Mouse (Mus musculus) limb, embryonic 15.5 days (tissue): ENCODE results near the gene Os9. TPM values are rescaled to one million over a fixed set of nuclear protein-coding genes. Genes with fewer than 3 reads are reported as not detected.

Source experiments
- ATAC-seq: fragments of 200-750 bp; cut with Nextera tagmentation; 2 replicates; pipeline ENCODE4 v1.8.0; 2017; ENCODE audit warnings: low read depth, moderate TSS enrichment; ENCODE audit not compliant: insufficient number of reproducible peaks, low FRiP score, low TSS enrichment
- H3K27ac ChIP-seq: fragments of 300-500 bp; sonication (generic); 2 replicates; pipeline ENCODE4 v1.5.1; 2015; ENCODE audit warnings: moderate library complexity, mild to moderate bottlenecking, inconsistent platforms
- H3K27me3 ChIP-seq: fragments of 300-500 bp; sonication (generic); 2 replicates; pipeline ENCODE4 v1.6.1; 2015; ENCODE audit warnings: inconsistent platforms
- H3K36me3 ChIP-seq: fragments of 300-500 bp; sonication (generic); 2 replicates; pipeline ENCODE4 v1.6.1; 2015; ENCODE audit warnings: inconsistent platforms
- H3K4me1 ChIP-seq: fragments of 300-500 bp; sonication (generic); 2 replicates; pipeline ENCODE4 v1.6.1; 2015; ENCODE audit warnings: inconsistent platforms
- H3K4me2 ChIP-seq: fragments of 300-500 bp; sonication (generic); 2 replicates; pipeline ENCODE4 v1.6.1; 2015; ENCODE audit warnings: mild to moderate bottlenecking, inconsistent platforms
- H3K4me3 ChIP-seq: fragments of 300-500 bp; sonication (generic); 2 replicates; pipeline ENCODE4 v1.5.1; 2015; ENCODE audit warnings: mild to moderate bottlenecking, inconsistent platforms
- H3K9ac ChIP-seq: fragments of 300-500 bp; sonication (generic); 2 replicates; pipeline ENCODE4 v1.6.1; 2015; ENCODE audit warnings: inconsistent platforms
- H3K9me3 ChIP-seq: fragments of 300-500 bp; sonication (generic); 2 replicates; pipeline ENCODE4 v1.6.1; 2016; ENCODE audit warnings: inconsistent platforms
- WGBS: fragments of 180-500 bp; shearing (Covaris S2); methylation state at CpG from one replicate; pipeline ENCODE4 v1.1.7; 2015; 5-methylcytosine and 5-hydroxymethylcytosine counted together
- polyA plus RNA-seq: library from polyadenylated mRNA; unstranded; fragments of >200 nt; fragmentation: Nextera tagmentation; extraction: Ambion mirVana; gene quantifications from 2 replicates; pipeline ENCODE4 v1.2.1, GENCODE M21; 2015

Os9 gene
- polyA plus RNA-seq, 1 experiment from 2014 or later: 103 TPM

DNA sequence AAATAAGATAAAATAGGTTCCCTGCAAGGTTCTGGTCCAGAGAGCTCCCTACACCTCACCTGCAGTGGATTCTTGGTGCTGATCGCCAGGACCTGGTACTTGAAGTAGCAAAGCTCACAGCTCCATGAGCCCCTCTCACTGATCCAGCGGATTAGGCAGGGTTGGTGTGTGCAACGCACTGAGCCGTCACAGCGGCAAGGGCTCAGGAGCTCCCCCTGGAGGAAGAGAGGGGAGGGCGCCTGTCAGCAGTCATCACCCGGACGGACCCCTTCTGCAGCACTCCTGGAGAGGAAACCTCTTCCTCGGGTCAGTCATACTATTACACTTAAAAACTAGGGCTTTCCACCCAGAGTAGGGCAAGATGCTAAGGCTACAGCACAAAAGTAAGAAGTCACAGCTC lies 62.8 kb downstream of the Os9 start:
- no peak overlapping the region for H3K27ac ChIP-seq
- peaks cover 16% of the 10 kb centered on the region for H3K27me3 ChIP-seq
- H3K4me3 ChIP-seq: peak overlapping the region; percentile 87
- peaks cover 23% of the 10 kb centered on the region for H3K4me1 ChIP-seq
- H3K9ac ChIP-seq: no peak overlapping the region
- H3K9me3 ChIP-seq: no peaks in the 10 kb centered on the region
- peaks cover 32% of the 10 kb centered on the region for H3K36me3 ChIP-seq
- WGBS: 1% methylated on average over 9 of the region's 9 CpGs
- peak overlapping the region; percentile 95 for H3K4me2 ChIP-seq
- ATAC-seq: no peak

DNA sequence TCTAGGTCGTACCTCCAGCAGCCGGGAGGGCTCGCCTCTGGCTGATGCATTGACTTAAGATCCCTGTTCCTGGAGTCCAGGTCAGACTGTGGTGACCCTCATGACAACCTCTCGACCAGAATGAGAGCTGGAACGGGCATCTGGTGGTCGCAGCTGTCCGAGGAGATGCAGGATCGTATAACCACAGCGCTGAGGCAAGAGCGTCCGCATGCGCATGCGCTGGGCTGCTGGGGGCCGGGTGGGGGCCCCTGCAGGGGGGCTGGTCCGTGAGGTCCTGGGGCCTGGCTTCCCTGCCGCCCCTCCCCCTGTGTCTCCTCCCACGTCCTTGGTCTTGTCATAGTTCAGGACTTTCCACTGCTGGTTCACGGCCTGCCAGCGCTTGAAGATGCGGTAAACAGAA lies 64.4 kb downstream of the Os9 start:
- no peak for ATAC-seq
- Histone ChIP-seq H3K4me1 (peaks cover 24% of the 10 kb centered on the region), H3K9ac (no peak overlapping the region), H3K27me3 (peaks cover 25% of the 10 kb centered on the region), H3K27ac (no peak overlapping the region), H3K9me3 (no peaks in the 10 kb centered on the region), H3K36me3 (peaks cover 32% of the 10 kb centered on the region), H3K4me3 (no peak overlapping the region), H3K4me2 (no peak overlapping the region)
- WGBS: 82% methylated on average over 20 of the region's 20 CpGs

DNA sequence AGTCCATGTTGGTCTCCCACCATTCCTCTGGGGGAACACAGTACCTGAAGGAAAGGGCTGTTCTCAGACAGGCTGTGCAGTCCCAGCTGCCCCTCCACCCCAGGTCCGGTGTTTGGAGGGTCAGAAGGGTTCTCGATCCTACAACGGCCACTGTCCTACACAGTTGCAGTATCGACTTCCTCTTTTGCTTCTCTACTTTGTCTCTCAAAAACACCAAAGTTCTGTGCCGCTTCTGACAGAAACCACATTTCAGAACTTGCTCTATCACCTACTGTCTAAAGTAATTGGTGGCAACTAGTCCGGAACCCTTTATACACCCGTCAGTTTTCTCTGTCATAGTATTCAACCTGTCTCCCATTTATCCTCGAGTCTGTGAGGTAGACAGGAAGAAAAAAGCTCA lies 65.5 kb downstream of the Os9 start:
- ATAC-seq: no peak
- peaks cover 28% of the 10 kb centered on the region for H3K4me1 ChIP-seq
- H3K27ac ChIP-seq: no peak overlapping the region
- 83% methylated on average over 8 of the region's 8 CpGs for WGBS
- H3K4me3 ChIP-seq: no peak overlapping the region
- no peaks in the 10 kb centered on the region for H3K9me3 ChIP-seq
- H3K36me3 ChIP-seq: peaks cover 32% of the 10 kb centered on the region
- H3K27me3 ChIP-seq: peaks cover 26% of the 10 kb centered on the region
- H3K9ac ChIP-seq: no peak overlapping the region
- no peak overlapping the region for H3K4me2 ChIP-seq

DNA sequence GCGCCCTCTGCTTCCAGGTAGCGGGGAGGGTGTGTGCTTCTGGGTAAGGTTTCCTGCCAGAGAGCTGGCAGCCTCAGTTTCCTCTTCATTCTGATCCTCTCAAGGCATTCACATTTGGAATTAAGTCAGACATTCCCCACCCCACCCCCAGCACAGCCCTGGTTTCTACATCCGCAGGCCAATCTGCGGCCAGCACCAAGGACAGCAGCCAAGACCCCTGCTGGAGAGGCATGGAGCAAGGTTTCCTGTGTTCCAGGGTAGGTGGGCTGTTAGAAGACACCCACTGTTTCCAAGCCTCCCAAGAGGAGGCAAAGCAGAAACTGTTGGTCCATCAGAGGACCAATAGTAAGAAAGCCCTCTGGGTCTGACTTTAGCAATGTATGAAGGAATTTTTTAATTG lies 66.3 kb downstream of the Os9 start:
- H3K4me1 ChIP-seq: peaks cover 31% of the 10 kb centered on the region
- no peak overlapping the region for H3K27ac ChIP-seq
- WGBS: 57% methylated on average over 4 of the region's 4 CpGs
- H3K36me3 ChIP-seq: peaks cover 32% of the 10 kb centered on the region
- ATAC-seq: no peak
- peaks cover 31% of the 10 kb centered on the region for H3K27me3 ChIP-seq
- H3K4me2 ChIP-seq: no peak overlapping the region
- H3K9me3 ChIP-seq: no peaks in the 10 kb centered on the region
- H3K4me3 ChIP-seq: no peak overlapping the region
- H3K9ac ChIP-seq: no peak overlapping the region

DNA sequence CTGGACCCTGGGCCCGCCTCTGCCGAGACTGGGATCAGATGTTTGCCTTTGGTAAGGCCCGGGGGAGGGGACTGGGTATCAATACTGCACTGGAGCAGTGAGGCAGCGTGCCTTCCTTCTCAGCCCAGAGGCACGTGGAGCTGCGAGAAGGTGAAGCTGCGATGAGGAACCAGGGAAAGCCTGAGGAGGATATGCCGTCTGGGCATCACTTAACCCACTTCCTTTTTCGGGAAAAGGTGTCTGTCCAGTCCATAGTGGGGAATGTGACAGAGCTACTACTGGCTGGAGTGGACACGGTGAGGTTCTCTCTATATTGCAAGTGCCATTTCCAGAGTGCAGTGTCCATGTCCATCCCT lies 70.8 kb downstream of the Os9 start:
- Histone ChIP-seq H3K27me3 (peaks cover 58% of the 10 kb centered on the region), H3K4me2 (no peak overlapping the region), H3K4me3 (peak overlapping the region; percentile 17; the same call in 1 of the 2 replicates), H3K9me3 (no peaks in the 10 kb centered on the region), H3K27ac (no peak overlapping the region), H3K9ac (no peak overlapping the region), H3K36me3 (peaks cover 19% of the 10 kb centered on the region), H3K4me1 (peaks cover 33% of the 10 kb centered on the region)
- no peak for ATAC-seq
- WGBS: 18% methylated on average over 10 of the region's 10 CpGs

DNA sequence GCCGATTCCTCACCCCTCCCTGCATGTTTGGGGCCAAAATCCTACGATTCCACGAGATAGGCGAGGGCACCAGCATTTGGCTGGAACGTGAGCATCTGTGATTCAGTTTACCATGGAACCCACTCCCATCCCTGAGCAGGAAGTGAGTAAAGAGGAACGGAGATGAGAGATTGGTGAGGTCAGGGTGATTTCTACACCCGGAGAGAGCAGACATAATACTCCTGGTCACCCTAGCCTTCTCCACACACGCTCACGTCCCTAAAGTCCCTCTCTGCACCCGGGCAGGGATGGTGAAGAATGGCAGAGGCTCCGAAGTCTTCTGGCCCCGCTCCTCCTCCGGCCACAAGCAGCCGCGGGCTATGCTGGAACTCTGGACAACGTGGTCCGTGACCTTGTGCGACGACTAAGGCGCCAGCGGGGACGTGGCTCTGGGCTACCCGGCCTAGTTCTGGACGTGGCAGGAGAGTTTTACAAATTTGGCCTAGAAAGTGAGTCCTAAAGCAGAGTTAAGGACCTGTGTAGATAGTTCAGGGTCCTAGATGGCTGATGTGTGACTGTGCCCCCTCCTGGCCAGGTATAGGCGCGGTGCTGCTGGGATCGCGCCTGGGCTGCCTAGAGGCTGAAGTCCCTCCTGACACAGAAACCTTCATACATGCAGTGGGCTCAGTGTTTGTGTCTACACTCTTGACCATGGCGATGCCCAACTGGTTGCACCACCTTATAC lies 71.4 kb downstream of the Os9 start:
- ATAC-seq: no peak
- 2% methylated on average over 29 of the region's 29 CpGs for WGBS
- no peak overlapping the region for H3K27ac ChIP-seq
- H3K27me3 ChIP-seq: peaks cover 58% of the 10 kb centered on the region
- H3K4me3 ChIP-seq: peak overlapping the region; percentile 17
- peaks cover 33% of the 10 kb centered on the region for H3K4me1 ChIP-seq
- peaks cover 22% of the 10 kb centered on the region for H3K36me3 ChIP-seq
- peak overlapping the region; percentile 25 for H3K4me2 ChIP-seq
- H3K9me3 ChIP-seq: no peaks in the 10 kb centered on the region
- H3K9ac ChIP-seq: 0 out of 2 replicates have a peak overlapping the region, but pooled peaks have one; percentile 5

DNA sequence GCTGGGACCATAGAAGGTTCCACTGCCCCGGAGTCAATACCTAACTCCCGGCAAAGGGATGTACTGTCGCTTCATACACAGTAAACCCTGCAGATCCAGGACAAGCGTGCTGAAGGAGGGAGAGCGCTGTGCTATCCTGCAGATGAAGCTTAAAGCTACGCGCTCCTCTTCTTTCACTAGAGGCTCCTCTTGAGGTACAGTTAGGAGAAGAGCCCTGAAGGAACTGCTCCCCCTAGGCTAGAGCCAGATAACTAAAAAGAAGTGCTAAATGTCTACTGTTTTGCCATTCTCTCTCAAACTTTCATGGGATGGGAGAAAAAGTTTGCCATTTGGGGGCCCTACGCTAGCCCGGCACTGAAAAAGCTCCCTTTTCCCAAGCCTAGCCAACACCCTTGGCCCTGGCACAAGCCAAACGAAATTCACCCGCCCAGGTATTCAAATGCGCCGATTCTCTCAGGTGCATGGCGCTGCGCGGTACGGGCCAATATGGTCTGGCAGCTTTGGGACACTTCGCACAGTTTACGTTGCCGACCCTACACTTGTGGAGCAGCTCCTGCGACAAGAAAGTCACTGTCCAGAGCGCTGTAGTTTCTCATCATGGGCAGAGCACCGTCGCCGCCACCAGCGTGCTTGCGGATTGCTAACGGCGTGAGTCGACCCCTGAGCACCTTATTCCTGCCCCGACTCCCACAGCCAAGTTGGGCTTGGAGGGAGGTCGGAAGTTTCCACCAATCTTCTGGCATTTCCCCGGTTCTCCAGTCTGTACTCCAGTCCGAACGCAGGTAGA lies 72.1 kb downstream of the Os9 start:
- Histone ChIP-seq H3K4me1 (peaks cover 33% of the 10 kb centered on the region), H3K4me2 (peak overlapping the region; percentile 25), H3K4me3 (peak overlapping the region; percentile 17), H3K9me3 (no peaks in the 10 kb centered on the region), H3K9ac (0 out of 2 replicates have a peak overlapping the region, but pooled peaks have one; percentile 5), H3K36me3 (peaks cover 23% of the 10 kb centered on the region), H3K27ac (no peak overlapping the region), H3K27me3 (peaks cover 58% of the 10 kb centered on the region)
- 4% methylated on average over 35 of the region's 35 CpGs for WGBS
- no peak for ATAC-seq

DNA sequence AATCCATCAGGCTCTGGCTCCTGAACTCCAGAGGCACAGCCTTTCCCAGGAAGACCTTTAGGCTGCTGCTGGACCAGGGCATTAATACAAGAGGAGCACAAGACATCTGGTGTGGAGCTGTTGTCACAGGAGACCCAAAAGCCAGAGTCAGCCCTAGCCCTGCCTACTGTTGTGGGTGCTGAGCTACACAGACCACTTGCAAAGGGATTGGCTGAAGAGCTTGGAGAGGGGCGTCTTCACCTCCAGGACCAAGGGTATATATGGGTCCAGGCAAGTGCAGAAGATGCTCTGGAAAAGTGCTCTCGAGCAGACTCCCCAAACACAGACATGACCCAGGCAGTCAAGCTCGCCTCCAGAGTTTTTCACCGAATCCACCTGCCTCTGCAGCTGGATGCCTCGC lies 73.0 kb downstream of the Os9 start, which contains the start of gene Cyp27b1:
Cyp27b1 (plus strand) TSS at position 297 of the 400 bp plus-strand sequence.
- Histone ChIP-seq H3K9ac (0 out of 2 replicates have a peak within 1 kb of the TSS, but pooled peaks have one; percentile 5), H3K27me3 (peaks cover 58% of the 10 kb centered on the region), H3K9me3 (no peaks in the 10 kb centered on the region), H3K36me3 (peaks cover 29% of the 10 kb centered on the region), H3K4me1 (peaks cover 37% of the 10 kb centered on the region), H3K4me3 (peak within 1 kb of the TSS; percentile 17), H3K4me2 (peak within 1 kb of the TSS; percentile 25), H3K27ac (no peak within 1 kb of the TSS)
- WGBS: 40% methylated on average over 5 of the region's 5 CpGs
- no peak for ATAC-seq

Other genes with a start within 250 kb of the Os9 start
- 14.3 and 14.5 TPM in 2 replicates for gene Atp23, start 219.8 kb downstream of the Os9 start, polyA plus RNA-seq
- 72.2 and 85.8 TPM in 2 replicates for gene Ctdsp2, start 142.4 kb downstream of the Os9 start, polyA plus RNA-seq
- 0.50 and 0.71 TPM in 2 replicates for gene Avil, start 120.4 kb downstream of the Os9 start, polyA plus RNA-seq
- gene Tsfm, start 90.3 kb downstream of the Os9 start, polyA plus RNA-seq: 69.6 and 71.6 TPM in 2 replicates
- 58.6 and 61.8 TPM in 2 replicates for gene Mettl1, start 79.7 kb downstream of the Os9 start, polyA plus RNA-seq
- 1.9 and 2.0 TPM in 2 replicates for gene Eef1akmt3, start 79.6 kb downstream of the Os9 start, polyA plus RNA-seq
- gene Cyp27b1, start 72.9 kb downstream of the Os9 start, polyA plus RNA-seq: 0.12 and 0.32 TPM in 2 replicates
- gene March9, start 60.9 kb downstream of the Os9 start, polyA plus RNA-seq: 1.2 and 1.7 TPM in 2 replicates
- 1,296 and 1,322 TPM in 2 replicates for gene Cdk4, start 57.6 kb downstream of the Os9 start, polyA plus RNA-seq
- 161 and 175 TPM in 2 replicates for gene Tspan31, start 50.9 kb downstream of the Os9 start, polyA plus RNA-seq
- gene Agap2, start 45.8 kb downstream of the Os9 start, polyA plus RNA-seq: 0.10 and 0.72 TPM in 2 replicates
- gene B4galnt1, start 44.1 kb upstream of the Os9 start, polyA plus RNA-seq: 12.3 and 12.4 TPM in 2 replicates
- gene Slc26a10, start 59.5 kb upstream of the Os9 start, polyA plus RNA-seq: 1.2 and 1.7 TPM in 2 replicates
- 115 and 118 TPM in 2 replicates for gene Arhgef25, start 69.0 kb upstream of the Os9 start, polyA plus RNA-seq
- 140 and 144 TPM in 2 replicates for gene Dtx3, start 74.6 kb upstream of the Os9 start, polyA plus RNA-seq
- gene Pip4k2c, start 90.5 kb upstream of the Os9 start, polyA plus RNA-seq: 27.8 and 29.8 TPM in 2 replicates
- 2.5 TPM in 2 replicates for gene Kif5a, start 142.2 kb upstream of the Os9 start, polyA plus RNA-seq
- 185 and 190 TPM in 2 replicates for gene Dctn2, start 145.2 kb upstream of the Os9 start, polyA plus RNA-seq
- gene Mbd6, start 167.9 kb upstream of the Os9 start, polyA plus RNA-seq: 14.1 and 16.2 TPM in 2 replicates
- 105 and 111 TPM in 2 replicates for gene Mars, start 190.7 kb upstream of the Os9 start, polyA plus RNA-seq
- gene Arhgap9, start 200.8 kb upstream of the Os9 start, polyA plus RNA-seq: 5.1 and 5.4 TPM in 2 replicates
- gene Gli1, start 220.8 kb upstream of the Os9 start, polyA plus RNA-seq: 13.4 and 13.7 TPM in 2 replicates
- gene Inhbe, start 233.3 kb upstream of the Os9 start, polyA plus RNA-seq: 0.03 TPM in 1 of 2 replicates, not detected in the other
- not detected in 2 replicates for gene Inhbc, start 249.3 kb upstream of the Os9 start, polyA plus RNA-seq